In genomic region chr7:127026616-127026983, GRCm38 (mm10) we compare ENCODE assay signal across 9 mouse cellular contexts. TPM values are rescaled to one million over a fixed set of nuclear protein-coding genes. Genes with fewer than 3 reads are reported as not detected.
A peak's percentile ranks its signal among the peaks of the same experiment; 100 is the strongest.
DNase-seq lines count a peak whose midpoint lies in the region; ATAC-seq and TF ChIP-seq lines count a peak whose summit lies in the region.
"Had no signal": no experiment of that assay in that cellular context is flagged by ENCODE, and none has a peak within 500 bp of the region (broad histone marks: within the 10 kb centered on the region; RNA-seq: fewer than 3 reads in every experiment).

No protein-coding gene starts in this region.

- ATAC-seq in kidney, embryonic 14.5 days (ENCODE audit: low FRiP score, low TSS enrichment), result no peak; the same call in 1 of the 2 replicates
- 0 out of 2 replicates have a peak, but pooled peaks have one; percentile 0 for ATAC-seq in forebrain, embryonic 16.5 days
- ATAC-seq in liver, embryonic 14.5 days (ENCODE audit: insufficient read depth), result peak; percentile 46

- DNase-seq in kidney, adult 11 months, result no peak
- DNase-seq in liver, embryonic 14.5 days (ENCODE audit: low read depth in 3 of 3, low spot score in 3 of 3), result peak; percentile 68 to 71 (median 69)
- peak; percentile 82 to 94 for DNase-seq in spleen, postnatal 4 days (ENCODE audit: low spot score in 2 of 2)
- no peak for DNase-seq in embryo, embryonic 10 days (ENCODE audit: low spot score)
- DNase-seq in left cerebral cortex, postnatal 25 days (ENCODE audit: low spot score in 2 of 2), result no peak

- intact Hi-C loops in left cerebral cortex, postnatal 25 days (cut with DNase I), result loop anchor here (2.0 to 5.0 kb wide), 2 partner anchors 142 to 204 kb away; partner anchors contain the start of gene Taok2

- TF ChIP-seq EP300 in liver, embryonic 14.5 days (IDR thresholded peaks at IDR 0.05; ENCODE audit: low read depth), result no peak

- H3K4me2 ChIP-seq in kidney, embryonic 14.5 days (replicated peaks; ENCODE audit: low read depth, low read length), result peak overlapping the region; percentile 87
- H3K4me2 ChIP-seq in forebrain, embryonic 16.5 days (ENCODE audit: low read length), result peak overlapping the region; percentile 92; the same call in 1 of the 2 replicates
- peak overlapping the region; percentile 76 for H3K4me2 ChIP-seq in liver, embryonic 14.5 days (ENCODE audit: low read depth)

- H3K9me3 ChIP-seq in kidney, embryonic 14.5 days (ENCODE audit: control insufficient read depth, low read length), result no peaks in the 10 kb centered on the region
- no peaks in the 10 kb centered on the region for H3K9me3 ChIP-seq in forebrain, embryonic 16.5 days (ENCODE audit: control insufficient read depth, low read length)
- no peaks in the 10 kb centered on the region for H3K9me3 ChIP-seq in liver, embryonic 14.5 days (ENCODE audit: control insufficient read depth, low read length)

- no peak for TF ChIP-seq CTCF in bone marrow, adult 2 months (IDR thresholded peaks at IDR 0.05; ENCODE audit: control insufficient read depth, insufficient read depth, low read length)
- TF ChIP-seq CTCF in liver, embryonic 14.5 days (IDR thresholded peaks at IDR 0.05; ENCODE audit: low read depth), result no peak

- WGBS in kidney, embryonic 14.5 days, result 3% methylated on average over 15 of the region's 48 CpGs
- WGBS in bone marrow, adult 2 months, result no CpG with 5 or more reads among the region's 48 CpGs
- WGBS in forebrain, embryonic 16.5 days, result 5% methylated on average over 7 of the region's 48 CpGs
- WGBS in liver, embryonic 14.5 days (ENCODE audit: insufficient replicate concordance), result 0% methylated on average over 28 of the region's 48 CpGs

- H3K4me3 ChIP-seq in kidney, embryonic 14.5 days (ENCODE audit: low read length), result peak overlapping the region; percentile 94
- H3K4me3 ChIP-seq in bone marrow, adult 2 months (replicated peaks; ENCODE audit: control insufficient read depth, low read depth, low read length), result peak overlapping the region; percentile 77
- H3K4me3 ChIP-seq in forebrain, embryonic 16.5 days (replicated peaks; ENCODE audit: low read length), result peak overlapping the region; percentile 60
- peak overlapping the region; percentile 66 to 95 for H3K4me3 ChIP-seq in liver, embryonic 14.5 days (ENCODE audit: insufficient read depth in 1 of 2, low read depth in 2 of 2, low read length in 2 of 2)

- H3K27me3 ChIP-seq in kidney, embryonic 14.5 days (ENCODE audit: control insufficient read depth, insufficient read depth, low read length), result no peaks in the 10 kb centered on the region
- H3K27me3 ChIP-seq in forebrain, embryonic 16.5 days (replicated peaks; ENCODE audit: control insufficient read depth, insufficient read depth, low read length), result no peaks in the 10 kb centered on the region
- H3K27me3 ChIP-seq in liver, embryonic 14.5 days (ENCODE audit: control insufficient read depth, insufficient read depth, low read length), result no peaks in the 10 kb centered on the region

- H3K27ac ChIP-seq in kidney, embryonic 14.5 days (ENCODE audit: low read depth, low read length), result peak overlapping the region; percentile 99; the same call in 1 of the 2 replicates
- H3K27ac ChIP-seq in bone marrow, adult 2 months (ENCODE audit: control insufficient read depth, insufficient read depth, low read depth, low read length, poor library complexity), result peak overlapping the region; percentile 98
- peak overlapping the region; percentile 99 for H3K27ac ChIP-seq in forebrain, embryonic 16.5 days (ENCODE audit: low read length)
- H3K27ac ChIP-seq in liver, embryonic 14.5 days, result peak overlapping the region; percentile 89

- peak; percentile 8; the same call in 1 of the 2 replicates for TF ChIP-seq POLR2A in bone marrow, adult 2 months (IDR thresholded peaks at IDR 0.05; ENCODE audit: borderline replicate concordance, control insufficient read depth, low read depth, low read length)

- peaks cover 36% of the 10 kb centered on the region for H3K4me1 ChIP-seq in kidney, embryonic 14.5 days (ENCODE audit: control insufficient read depth, insufficient read depth, low read length)
- H3K4me1 ChIP-seq in bone marrow, adult 2 months (ENCODE audit: control insufficient read depth, insufficient read depth, low read length), result peaks cover 13% of the 10 kb centered on the region
- H3K4me1 ChIP-seq in forebrain, embryonic 16.5 days (replicated peaks; ENCODE audit: control insufficient read depth, insufficient read depth, low read length), result peaks cover 40% of the 10 kb centered on the region
- H3K4me1 ChIP-seq in liver, embryonic 14.5 days (replicated peaks; ENCODE audit: control insufficient read depth in 2 of 2, insufficient read depth in 2 of 2, low read length in 1 of 2), result peaks cover 38 to 40% of the 10 kb centered on the region in 2 experiments

- peaks cover 69% of the 10 kb centered on the region for H3K36me3 ChIP-seq in kidney, embryonic 14.5 days (ENCODE audit: control insufficient read depth, insufficient read depth, low read length)
- H3K36me3 ChIP-seq in forebrain, embryonic 16.5 days (ENCODE audit: control insufficient read depth, insufficient read depth), result peaks cover 7% of the 10 kb centered on the region
- peaks cover 69% of the 10 kb centered on the region for H3K36me3 ChIP-seq in liver, embryonic 14.5 days (replicated peaks; ENCODE audit: control insufficient read depth, insufficient read depth, low read depth)

- H3K9ac ChIP-seq in kidney, embryonic 14.5 days (ENCODE audit: low read depth, low read length), result peak overlapping the region; percentile 96
- H3K9ac ChIP-seq in forebrain, embryonic 16.5 days (replicated peaks; ENCODE audit: low read depth, low read length), result peak overlapping the region; percentile 92
- H3K9ac ChIP-seq in liver, embryonic 14.5 days (replicated peaks), result peak overlapping the region; percentile 96

RNA-seq across cellular contexts. Expression of gene Maz, which starts 0.2 kb away (rescaled TPM):
- polyA plus RNA-seq in kidney, embryonic 14.5 days (2014; fragmentation: Nextera tagmentation; extraction: Ambion mirVana), result 73.1 and 77.6 TPM in 2 replicates
- 153 and 314 TPM in 2 replicates for polyA plus RNA-seq in bone marrow, adult 2 months (2011; ENCODE audit: insufficient read depth, insufficient read length, low replicate concordance, missing spikeins)
- polyA plus RNA-seq in forebrain, embryonic 16.5 days (2015; fragmentation: Nextera tagmentation; extraction: Ambion mirVana), result 57.9 and 58.8 TPM in 2 replicates
- 91.4 and 97.5 TPM in 2 replicates for polyA plus RNA-seq in liver, embryonic 14.5 days (2012; rRNA removed)
- polyA plus RNA-seq in liver, embryonic 14.5 days (2014; fragmentation: Nextera tagmentation; extraction: Ambion mirVana), result 27.3 and 37.4 TPM in 2 replicates
- 100 to 1,000 TPM; 241 to 243 TPM for total RNA-seq in left cerebral cortex, postnatal 25 days (2021)

RNA-seq across cellular contexts. Expression of gene Prrt2, which starts 5.6 kb away (rescaled TPM):
- polyA plus RNA-seq in kidney, embryonic 14.5 days (2014; fragmentation: Nextera tagmentation; extraction: Ambion mirVana), result 4.1 and 9.6 TPM in 2 replicates
- polyA plus RNA-seq in bone marrow, adult 2 months (2011; ENCODE audit: insufficient read depth, insufficient read length, low replicate concordance, missing spikeins), result 5.3 TPM in 1 of 2 replicates, not detected in the other
- polyA plus RNA-seq in forebrain, embryonic 16.5 days (2015; fragmentation: Nextera tagmentation; extraction: Ambion mirVana), result 21.1 and 29.9 TPM in 2 replicates
- 0.08 and 0.55 TPM in 2 replicates for polyA plus RNA-seq in liver, embryonic 14.5 days (2012; rRNA removed)
- 0.40 and 0.41 TPM in 2 replicates for polyA plus RNA-seq in liver, embryonic 14.5 days (2014; fragmentation: Nextera tagmentation; extraction: Ambion mirVana)
- total RNA-seq in left cerebral cortex, postnatal 25 days (2021), result 100 to 1,000 TPM; 191 to 195 TPM

RNA-seq across cellular contexts. Expression of gene Gm42742, which starts 5.7 kb away (rescaled TPM):
- 21.8 and 65.4 TPM in 2 replicates for polyA plus RNA-seq in kidney, embryonic 14.5 days (2014; fragmentation: Nextera tagmentation; extraction: Ambion mirVana)
- polyA plus RNA-seq in bone marrow, adult 2 months (2011; ENCODE audit: insufficient read depth, insufficient read length, low replicate concordance, missing spikeins), result 11.2 and 52.5 TPM in 2 replicates
- 54.8 and 74.1 TPM in 2 replicates for polyA plus RNA-seq in forebrain, embryonic 16.5 days (2015; fragmentation: Nextera tagmentation; extraction: Ambion mirVana)
- 7.5 and 15.7 TPM in 2 replicates for polyA plus RNA-seq in liver, embryonic 14.5 days (2012; rRNA removed)
- 1.2 and 8.3 TPM in 2 replicates for polyA plus RNA-seq in liver, embryonic 14.5 days (2014; fragmentation: Nextera tagmentation; extraction: Ambion mirVana)
- total RNA-seq in left cerebral cortex, postnatal 25 days (2021), result 10 to 100 TPM; 39.2 to 43.8 TPM

RNA-seq across cellular contexts. Expression of gene Pagr1a, which starts 9.4 kb away (rescaled TPM):
- polyA plus RNA-seq in kidney, embryonic 14.5 days (2014; fragmentation: Nextera tagmentation; extraction: Ambion mirVana), result 41.3 and 89.2 TPM in 2 replicates
- polyA plus RNA-seq in bone marrow, adult 2 months (2011; ENCODE audit: insufficient read depth, insufficient read length, low replicate concordance, missing spikeins), result 20.4 TPM in 1 of 2 replicates, not detected in the other
- 22.9 and 39.8 TPM in 2 replicates for polyA plus RNA-seq in forebrain, embryonic 16.5 days (2015; fragmentation: Nextera tagmentation; extraction: Ambion mirVana)
- polyA plus RNA-seq in liver, embryonic 14.5 days (2012; rRNA removed), result 8.0 and 15.2 TPM in 2 replicates
- polyA plus RNA-seq in liver, embryonic 14.5 days (2014; fragmentation: Nextera tagmentation; extraction: Ambion mirVana), result 27.3 and 32.2 TPM in 2 replicates
- 10 to 100 TPM; 22.5 to 23.9 TPM for total RNA-seq in left cerebral cortex, postnatal 25 days (2021)

RNA-seq across cellular contexts. Expression of gene Pagr1b, which starts 10.3 kb away (rescaled TPM):
- 0.31 and 0.38 TPM in 2 replicates for polyA plus RNA-seq in kidney, embryonic 14.5 days (2014; fragmentation: Nextera tagmentation; extraction: Ambion mirVana)
- polyA plus RNA-seq in bone marrow, adult 2 months (2011; ENCODE audit: insufficient read depth, insufficient read length, low replicate concordance, missing spikeins), result not detected in 2 replicates
- not detected in 2 replicates for polyA plus RNA-seq in forebrain, embryonic 16.5 days (2015; fragmentation: Nextera tagmentation; extraction: Ambion mirVana)
- polyA plus RNA-seq in liver, embryonic 14.5 days (2012; rRNA removed), result 0.10 and 0.30 TPM in 2 replicates
- polyA plus RNA-seq in liver, embryonic 14.5 days (2014; fragmentation: Nextera tagmentation; extraction: Ambion mirVana), result not detected in 2 replicates
- 1 to 10 TPM in 1 of 2 experiments, under 1 TPM in 1; 0.66 to 2.3 TPM for total RNA-seq in left cerebral cortex, postnatal 25 days (2021)
- total RNA-seq: layer of hippocampus, postnatal 25 days had no signal

Comparison
In these comparisons a context has a peak if more than half of its experiments do, and no peak if none do; other contexts are left out.
1. DNase-seq: peak in liver, embryonic 14.5 days (3 of 3) and spleen, postnatal 4 days (2 of 2); none in kidney, adult 11 months (single experiment), embryo, embryonic 10 days (single experiment) and left cerebral cortex, postnatal 25 days (0 of 2).
2. Peak in every context shown above with its lines, with median percentiles within 50 percentile points of each other: H3K27ac ChIP-seq, H3K4me2 ChIP-seq, H3K4me3 ChIP-seq and H3K9ac ChIP-seq.